Mouse (Mus musculus) kidney, adult 9 months (tissue): ENCODE measurements at regions not wholly inside any gene's neighbourhood (a gene's known extent, or its start where the extent isn't known, plus 50 kb on each side); places are given as distances from the start of the nearest gene placed in this dataset.
A peak's percentile ranks its signal among the peaks of the same experiment; 100 is the strongest.

ENCODE experiments used
- DNase-seq: peaks from one replicate; pipeline ENCODE4 v3.0.0; 2022

DNA sequence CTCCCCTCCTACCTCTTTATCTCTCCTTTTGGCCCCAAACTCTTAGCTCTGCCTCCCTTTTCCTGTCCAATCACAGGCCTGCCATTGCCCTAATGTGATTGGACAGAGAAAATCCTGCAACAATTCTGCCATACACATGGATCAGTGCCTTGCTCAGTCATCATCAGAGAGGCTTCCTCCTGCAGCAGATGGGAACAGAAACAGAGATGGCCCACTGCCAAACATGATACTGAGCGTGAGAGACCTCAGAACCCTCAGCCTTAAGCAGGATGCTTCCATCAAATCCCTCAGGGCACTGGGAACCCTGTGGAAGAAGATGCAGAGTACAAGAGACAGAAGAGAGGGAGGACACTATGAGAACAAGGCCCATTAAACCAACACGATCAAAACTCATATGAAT lies 62.8 kb upstream of the Cacna2d3 start:
- DNase-seq: no peak

DNA sequence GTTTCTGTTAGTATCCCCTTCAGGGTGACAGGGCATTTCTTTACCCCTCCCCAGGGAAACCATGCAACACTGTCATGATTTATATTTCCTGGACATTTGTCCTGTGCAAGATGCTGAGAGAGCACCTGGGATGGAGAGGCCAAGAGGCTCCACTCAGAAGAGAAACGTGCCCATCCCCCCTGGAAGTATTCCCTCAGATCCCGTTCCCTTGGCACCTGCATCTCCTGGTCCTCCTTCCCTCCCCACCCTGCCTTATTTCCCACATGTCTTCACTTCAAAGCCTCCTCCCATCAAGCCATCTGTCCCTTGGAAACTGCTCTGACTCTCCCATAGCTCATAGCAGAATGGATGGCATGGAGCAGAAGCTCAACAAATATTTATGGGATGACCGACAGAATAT lies 64.8 kb upstream of the Cacna2d3 start:
- no peak for DNase-seq

DNA sequence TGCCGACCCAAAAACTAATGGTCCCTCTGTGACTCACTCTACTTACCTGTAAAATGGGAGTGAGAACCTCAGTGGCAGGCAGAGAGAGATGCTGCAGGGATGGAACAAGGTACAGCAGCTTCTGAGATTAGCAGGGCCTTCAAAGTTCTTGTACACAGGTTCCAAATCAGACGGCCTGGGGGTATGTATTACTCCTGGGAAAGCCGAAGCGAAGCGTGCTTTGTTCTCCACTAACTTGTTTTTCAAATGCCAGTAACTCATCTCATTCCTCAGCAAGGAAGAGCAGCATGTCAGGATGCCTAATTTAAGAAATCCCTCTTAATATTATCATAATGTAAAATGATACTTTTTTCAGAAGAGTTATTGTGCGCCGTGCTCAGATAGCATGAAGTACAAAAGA lies 66.1 kb upstream of the Cacna2d3 start:
- DNase-seq: no peak

DNA sequence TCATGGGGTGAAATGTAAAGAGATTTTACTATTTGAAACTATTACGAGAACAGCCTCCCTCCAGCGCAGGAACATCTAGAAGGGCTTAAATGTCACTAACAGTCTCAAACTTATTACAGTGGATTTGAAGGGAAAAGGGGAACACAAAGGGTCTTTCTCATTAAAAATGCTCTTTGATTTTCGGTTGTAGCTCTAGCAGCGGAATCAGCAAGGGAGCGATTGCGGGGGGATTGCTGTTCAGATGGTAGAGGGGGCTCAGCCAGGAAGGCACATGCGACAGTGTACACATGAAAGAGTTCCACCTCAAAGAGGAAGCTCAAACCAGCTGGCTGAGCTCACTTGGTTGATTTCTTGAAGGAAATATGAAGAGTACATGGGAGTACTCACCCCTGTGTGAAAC lies 66.7 kb upstream of the Cacna2d3 start:
- DNase-seq: no peak

DNA sequence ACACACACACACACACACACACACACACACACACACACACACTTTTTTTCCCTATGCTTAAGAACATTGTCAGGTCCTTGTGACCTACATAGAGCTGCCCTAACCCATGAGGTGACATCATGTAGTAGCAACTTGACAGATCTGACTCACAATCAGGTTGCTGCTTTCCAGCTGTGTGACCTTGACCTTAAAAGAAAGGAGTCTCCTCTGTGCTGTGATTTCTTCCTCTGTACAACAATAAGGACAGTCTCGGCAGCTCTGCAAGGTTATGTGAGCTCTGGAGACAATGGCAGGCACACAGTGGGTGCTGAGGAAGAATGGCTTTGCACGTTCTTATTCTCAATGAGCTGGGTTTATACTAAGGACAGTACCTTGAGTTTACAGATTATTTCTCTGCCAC lies 73.7 kb upstream of the Cacna2d3 start:
- no peak for DNase-seq

DNA sequence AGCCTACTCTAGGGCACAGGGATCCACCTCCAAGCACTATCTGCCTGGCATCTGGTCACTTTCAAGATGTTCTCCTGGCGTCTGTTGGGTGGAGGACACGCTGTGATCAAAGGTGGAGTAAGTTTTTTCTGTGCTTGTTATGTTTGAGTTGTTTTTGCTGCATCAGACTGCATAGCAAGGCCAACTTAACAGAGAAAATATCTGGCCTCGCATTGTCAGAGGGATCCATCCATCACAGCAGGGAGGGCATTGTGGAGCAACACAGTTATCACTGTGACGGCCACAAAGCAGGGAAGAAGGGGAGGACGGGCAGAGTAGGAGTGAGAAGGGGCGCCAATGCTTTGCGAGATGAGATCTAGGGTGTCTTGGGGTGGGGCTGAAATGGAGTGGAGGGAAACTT lies 74.7 kb upstream of the Cacna2d3 start:
- no peak for DNase-seq

DNA sequence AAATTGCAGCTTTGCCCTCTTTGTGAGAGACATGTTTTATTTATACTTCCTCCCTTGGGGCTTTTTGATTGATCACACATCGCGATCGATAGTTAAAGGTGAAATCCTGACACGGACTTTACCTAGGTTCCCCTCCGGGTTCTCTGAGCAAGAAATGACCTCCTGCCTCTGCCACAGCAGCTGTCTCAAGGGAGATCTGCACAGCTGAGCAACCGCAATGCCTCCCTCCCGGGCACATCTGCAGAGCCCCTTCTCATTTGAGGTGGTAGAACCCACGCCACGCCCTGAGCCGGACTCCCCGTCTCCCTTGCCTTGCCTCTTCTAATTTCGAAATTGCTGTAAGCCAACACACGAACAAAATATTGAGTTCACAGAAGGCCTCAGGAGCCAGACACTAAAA lies 78.2 kb upstream of the Cacna2d3 start:
- no peak for DNase-seq

DNA sequence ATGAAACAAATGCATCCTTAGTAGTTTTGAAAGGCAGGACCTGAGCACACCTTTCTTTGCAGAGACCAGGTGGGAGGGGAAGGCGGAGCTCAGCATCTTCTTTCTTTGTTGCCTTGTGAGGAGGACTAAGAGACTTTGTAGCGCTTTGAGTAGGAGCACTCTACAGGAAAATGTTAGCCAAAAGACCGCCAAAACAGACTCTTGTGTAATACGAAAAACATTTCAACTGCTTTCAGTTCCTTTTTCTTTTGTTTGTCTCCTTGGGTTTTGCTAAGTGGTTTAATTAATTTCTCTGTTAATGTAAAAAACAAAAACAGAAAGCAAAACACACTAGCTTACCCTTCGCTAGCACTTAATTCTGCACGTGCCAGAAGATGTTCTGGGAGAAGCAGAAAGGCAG lies 83.6 kb upstream of the Cacna2d3 start:
- DNase-seq: no peak

DNA sequence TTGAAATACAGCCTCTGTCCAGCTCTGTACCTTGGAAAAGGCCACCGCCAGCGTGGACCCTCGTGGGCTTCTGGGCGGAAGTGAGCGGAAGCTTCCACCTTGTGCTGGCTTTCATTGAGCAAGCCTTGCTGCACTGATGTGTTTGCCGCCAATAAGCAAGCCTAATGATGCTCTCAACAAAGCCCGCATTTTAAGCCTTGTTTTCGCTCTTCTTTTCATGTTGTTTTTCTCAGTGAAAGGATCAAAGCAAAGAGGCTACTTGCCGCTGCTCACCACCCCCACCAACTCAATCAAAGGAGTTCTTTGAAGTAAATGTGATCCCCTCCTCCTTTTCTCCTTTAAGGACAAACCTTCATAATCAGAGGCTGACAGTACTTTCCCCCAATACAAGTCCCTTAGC lies 86.2 kb upstream of the Cacna2d3 start:
- DNase-seq: no peak

DNA sequence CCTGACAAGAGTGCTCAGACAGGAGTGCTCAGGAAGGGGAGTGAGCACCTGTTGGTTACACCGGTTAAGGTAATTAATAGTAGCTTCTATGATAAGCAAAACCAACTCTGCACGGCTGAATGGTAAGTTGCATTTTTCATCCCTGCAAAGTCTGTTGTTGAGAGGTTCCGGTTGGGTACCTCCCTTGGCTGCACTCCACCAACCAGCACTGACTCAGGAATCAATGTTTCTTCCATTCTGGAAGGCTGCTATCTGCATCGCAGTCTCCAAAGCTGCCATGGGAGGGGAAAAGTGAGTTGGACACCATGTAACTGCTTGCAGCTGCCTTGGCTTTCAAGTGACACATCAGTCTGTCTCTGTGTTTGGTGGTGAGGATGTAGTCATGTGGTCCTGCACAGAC lies 93.0 kb upstream of the Cacna2d3 start:
- peak; percentile 31 for DNase-seq

DNA sequence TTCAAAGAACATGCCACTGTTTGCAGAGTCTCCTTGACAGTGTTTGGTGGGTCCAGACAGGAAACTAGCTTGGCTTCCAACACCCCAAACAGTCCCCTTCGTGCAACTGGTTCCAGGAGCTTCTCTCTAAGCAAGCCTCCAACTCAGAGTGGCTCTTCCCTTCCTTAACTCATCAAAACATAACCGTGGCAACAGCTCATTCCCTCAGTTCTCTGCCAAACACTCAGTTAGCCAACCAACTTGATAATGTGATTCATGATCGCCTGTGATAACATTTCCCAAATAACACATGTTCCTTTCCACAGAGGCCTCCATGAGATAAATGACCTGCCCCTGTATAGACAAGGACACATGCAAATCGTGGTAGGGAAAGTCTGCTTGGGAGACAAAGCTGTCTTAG lies 95.9 kb upstream of the Cacna2d3 start:
- no peak for DNase-seq

DNA sequence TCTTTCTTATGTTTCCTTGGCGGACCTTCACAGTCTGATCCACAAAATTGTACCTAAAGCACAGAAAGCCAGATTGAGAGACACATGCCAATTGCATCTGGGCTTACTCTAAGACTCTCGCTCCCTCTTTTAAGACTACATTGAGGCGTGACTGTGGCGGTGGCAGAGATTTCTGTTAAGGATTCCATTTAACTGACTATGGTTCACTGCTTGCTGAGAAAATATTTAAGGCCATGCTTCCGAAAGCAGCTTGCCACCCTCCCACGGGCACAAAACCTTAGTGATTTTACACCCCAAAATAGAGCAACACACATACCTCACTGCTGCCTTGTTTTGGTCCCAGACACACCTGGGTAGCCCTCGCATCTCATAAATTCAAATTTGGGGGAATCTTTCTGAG lies 96.6 kb upstream of the Cacna2d3 start:
- no peak for DNase-seq

DNA sequence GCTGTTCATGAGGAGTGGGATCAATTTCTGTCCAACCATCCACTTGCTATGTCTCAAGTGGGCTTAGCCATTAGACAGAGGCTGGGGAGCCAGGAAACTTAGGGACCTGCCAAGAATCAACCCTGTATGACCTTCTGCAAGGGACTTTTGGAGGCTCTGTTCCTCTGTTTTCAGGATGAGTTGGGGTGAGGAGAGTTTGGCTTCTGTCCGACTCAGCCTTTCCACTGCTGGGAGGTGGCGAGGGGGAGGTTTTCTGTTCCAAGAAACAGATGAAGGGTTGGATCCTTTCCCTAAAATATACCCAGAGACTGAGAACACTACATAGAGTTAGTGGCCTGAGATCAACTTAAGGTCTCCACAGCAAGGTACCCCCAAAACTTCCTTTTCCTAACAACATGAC lies 97.1 kb upstream of the Cacna2d3 start:
- no peak for DNase-seq

DNA sequence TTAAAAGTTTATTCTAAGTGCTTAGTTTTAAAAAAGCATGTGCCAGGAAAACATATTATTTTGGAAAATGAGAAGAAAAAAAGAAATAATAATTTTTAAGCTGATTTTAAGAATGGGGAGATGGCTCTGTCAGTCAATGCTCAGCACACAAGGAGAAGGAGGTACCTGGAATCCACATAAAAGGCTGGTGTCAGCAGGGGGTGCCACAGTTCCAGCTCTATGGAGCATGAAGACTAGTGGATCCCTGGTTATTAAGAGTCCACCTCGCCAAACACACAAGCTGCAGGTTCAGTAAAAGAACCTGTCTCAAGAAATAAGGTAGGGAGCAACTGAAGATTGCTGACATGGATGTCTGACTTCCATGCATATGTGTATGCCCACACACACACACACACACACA lies 115.4 kb upstream of the Cacna2d3 start:
- DNase-seq: peak; percentile 74

DNA sequence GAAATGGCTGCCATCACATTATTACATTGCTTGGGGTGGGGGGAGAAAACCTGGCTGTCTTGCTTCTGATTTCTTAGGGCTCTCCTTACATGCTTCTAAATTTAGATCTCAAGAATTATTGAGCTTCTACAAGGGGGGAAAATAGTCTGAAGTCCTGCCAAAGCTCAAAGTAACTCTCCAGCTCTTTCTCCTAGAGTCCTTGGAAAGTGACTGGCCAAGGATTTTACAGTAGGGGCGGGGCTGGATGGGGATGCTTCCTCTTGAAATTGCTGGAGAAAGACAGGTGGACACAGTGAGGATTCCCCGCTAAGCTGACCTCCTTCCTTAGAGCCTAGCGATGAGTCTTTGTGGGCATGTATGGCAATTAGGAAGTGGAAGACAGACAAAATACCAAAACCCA lies 117.9 kb upstream of the Cacna2d3 start:
- no peak for DNase-seq

DNA sequence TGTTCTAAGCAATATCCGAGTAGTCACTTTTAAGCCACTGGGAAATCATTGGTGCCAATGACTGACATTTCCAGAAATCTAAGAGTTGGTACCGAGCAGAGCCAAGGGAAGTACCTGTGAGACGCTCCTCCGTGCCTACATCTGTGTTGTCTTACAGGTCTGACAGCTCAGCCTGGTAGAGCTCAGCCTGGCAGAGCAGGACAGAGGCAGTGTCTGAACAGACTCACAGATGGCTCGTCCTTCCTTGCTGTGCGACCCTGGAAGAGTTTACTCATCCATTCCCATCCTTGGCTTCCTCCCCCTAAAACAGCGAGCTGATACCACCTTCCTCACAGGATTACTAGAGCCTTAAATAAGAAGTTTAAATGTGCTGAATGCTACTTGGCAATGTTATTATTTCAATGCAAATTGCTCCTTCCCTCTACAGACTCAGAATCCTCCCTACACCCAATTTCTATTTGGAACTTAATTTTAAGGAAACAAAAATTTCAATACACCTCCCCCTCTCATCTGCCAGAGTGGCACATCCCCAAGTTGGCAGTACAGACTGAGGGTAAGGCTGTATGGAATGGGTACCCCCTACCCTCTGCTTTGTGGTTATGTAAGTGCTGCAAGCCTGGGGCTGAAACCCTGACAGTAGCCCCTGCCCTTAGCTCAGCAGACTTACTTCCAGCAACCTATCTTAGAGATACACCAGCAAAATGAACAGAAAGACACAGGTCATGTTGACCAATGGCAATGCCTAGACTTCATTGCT lies 119.9 kb upstream of the Cacna2d3 start:
- no peak for DNase-seq

DNA sequence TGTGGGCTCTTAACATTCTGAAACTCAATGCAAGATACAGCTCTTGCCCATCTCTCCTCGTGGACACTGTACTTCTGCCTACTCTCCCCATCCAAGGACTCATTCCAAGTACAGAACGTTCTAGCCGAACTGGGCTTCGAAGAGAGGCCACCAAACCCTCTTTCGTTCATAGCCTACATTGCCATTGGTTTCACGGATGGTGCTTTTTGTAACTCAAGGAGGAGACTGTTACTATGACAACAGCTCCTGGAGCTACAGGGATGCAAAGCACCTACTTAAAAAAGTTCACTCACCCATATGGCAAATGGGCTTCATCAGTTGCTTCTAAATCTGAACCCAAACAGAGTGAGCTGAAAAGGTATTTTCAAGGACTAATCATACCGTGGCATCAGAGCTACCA lies 120.4 kb upstream of the Selenok start:
- DNase-seq: no peak

DNA sequence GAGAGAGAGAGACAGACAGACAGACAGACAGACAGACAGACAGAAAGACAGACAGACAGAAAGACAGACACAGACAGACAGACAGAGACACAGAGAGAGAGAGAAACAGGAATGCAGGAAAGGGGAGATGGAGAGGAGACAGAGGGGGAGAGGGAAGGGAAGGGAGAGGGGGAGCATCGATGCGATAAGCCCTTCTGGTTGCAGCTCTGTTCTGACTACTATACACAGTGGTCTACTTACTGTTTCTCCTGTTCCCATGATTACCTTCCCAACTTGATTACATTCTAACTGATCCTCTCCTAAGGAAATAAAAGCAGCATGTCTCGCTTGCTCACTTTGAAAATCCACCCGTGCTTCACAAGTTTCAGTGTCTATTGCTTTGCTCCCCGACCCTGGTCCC lies 116.8 kb upstream of the Selenok start:
- no peak for DNase-seq

DNA sequence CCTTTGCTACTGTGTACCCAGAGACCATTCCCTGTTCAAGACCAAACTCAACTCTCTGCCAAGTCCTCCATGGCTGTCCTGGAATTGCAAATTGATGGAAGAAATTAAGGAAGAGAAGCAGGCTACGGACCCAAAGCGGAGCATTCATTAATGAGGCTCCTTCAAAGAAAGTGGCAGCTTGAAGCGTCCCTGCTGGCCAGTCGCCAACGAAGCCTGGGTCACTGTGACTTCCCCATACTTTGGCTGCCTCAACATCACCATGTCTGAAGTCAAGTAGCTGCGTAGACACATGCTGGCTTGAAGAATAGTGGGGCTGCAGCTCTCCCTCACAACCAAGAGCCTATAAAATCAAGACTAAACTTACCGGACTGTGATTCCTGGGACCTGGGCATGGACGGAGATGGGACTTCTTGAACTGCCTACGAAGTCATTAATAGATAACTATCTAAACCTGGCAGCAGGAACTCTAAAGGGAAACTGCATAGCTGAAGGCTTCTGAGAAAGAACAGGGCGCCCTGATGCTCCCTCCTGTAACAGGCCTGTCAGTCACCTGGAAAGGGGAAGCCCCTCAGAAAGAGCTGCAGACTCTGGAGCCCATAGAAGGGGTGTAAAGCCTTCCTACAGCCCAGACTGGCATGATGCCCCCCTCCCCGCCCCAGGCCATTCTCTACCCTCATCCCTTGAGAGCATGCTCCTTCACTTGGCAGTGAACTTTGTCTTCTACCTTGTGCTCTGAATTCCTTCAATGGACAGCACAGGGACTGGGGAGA lies 116.0 kb upstream of the Selenok start:
- DNase-seq: peak; percentile 76

DNA sequence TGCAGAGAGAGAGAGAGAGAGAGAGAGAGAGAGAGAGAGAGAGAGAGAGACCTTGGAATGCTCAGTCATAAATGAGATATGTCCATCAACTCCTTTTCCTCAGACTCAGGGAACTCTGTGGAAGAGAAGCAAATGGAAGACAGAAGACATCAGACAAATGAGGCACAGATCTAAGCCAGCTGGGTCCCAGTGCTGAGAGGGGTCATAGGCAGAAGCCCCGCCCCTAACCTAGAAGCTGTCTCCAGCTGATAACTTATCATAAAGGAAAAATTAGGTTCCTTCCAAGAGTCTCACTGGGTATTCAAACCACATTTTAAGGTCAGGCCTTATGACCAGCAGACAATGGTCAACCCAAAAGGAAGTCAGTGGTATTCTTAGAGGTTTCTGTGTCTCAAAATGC lies 106.1 kb upstream of the Selenok start:
- DNase-seq: no peak

DNA sequence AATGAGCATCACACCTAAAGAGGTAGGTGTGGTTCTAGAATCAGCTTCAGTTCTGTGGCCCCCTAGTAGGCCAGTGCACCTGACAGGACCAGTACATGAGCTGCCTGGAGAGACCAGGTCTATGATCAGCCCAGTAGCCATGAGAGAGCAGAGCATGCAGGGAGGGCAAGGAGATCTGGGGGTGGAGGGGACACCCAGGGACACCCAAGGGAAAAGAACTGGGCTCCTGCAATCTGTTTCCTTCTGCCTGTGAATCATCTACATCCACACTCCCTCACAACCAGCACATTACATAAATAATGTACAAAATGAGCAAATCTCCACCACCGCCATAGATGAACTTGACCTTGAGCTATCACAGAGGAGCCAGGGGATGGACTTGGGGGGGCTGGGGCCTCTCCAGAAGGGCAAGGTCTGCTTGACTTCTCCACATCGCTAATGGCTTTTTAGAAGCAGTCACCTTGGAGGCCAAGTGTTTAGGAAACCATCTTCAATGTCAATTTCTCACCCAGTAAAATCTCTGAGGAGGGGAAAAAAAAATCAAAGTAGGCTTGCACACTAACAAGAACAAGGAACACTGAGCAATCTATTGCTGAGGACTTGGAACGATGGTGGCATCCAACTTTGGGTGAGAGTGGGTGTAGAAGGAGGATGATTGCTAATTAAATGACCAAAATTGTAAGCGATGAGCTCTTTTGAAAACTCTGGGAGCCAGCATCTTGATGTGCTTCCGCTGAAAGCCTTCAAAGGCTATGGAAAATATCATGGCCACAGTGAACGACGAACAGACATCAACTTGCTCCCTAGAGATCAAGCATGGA lies 101.4 kb upstream of the Selenok start:
- no peak for DNase-seq

DNA sequence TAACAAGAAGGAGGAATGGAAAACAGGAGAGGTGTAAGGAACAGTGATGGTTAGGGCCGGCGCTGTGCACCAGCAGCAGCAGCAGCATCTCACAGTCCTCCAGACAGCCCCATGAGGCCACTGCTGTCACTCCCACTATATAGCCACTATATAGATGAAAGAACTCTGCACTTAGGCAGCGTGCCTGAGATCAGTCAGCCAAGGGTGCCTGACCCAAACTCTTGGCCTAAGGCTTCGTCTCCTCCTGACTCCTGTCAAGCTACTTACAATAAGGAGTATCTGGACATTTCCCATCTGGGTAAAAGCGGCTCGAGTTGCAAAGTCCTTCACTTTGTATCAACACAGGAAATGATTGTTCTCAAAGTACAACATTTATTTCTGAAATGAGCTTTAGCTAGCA lies 100.8 kb upstream of the Selenok start:
- no peak for DNase-seq

DNA sequence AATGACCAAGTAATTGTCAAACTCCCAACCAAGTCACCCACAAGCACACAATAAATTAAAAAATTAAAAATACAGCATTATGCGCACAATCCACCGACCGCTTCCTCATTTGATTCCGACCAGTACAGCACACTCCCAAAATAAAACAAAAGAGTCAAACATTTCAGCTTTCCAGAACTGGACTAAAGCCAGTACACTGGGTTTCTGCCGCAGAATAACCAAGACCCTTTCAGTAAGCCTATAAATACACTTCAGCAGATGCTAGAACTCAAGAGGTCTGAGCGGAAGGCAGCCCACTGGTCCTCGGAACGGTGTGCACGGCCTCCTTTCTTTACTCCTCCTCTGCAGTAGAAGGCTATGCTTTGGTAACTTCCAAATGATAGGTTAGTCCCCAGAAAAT lies 98.2 kb upstream of the Selenok start:
- DNase-seq: no peak

DNA sequence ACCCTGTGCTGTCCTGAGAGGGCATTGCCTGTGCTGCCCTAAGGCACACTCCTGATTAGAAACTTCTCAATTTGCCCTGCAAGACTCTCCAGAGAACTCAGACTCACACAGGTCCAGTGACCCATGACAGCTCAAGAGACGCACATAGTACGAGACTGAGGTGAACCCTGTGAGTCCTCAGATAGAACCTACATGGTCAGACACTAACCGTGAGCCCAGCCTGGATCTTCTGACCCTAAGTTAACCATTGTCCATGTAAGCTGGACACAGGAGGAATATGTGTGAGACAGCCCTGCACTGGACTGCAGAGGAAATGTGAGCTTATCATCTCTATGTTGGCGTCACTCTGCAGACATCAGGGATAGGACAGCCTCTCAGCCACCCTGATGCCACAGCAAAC lies 91.4 kb upstream of the Selenok start:
- peak; percentile 57 for DNase-seq
